Mouse (Mus musculus) urinary bladder, postnatal 4 days (tissue): ENCODE results near the gene Egfl8.

Experiments
- DNase-seq, 2 experiments: peaks; one replicate each; pipeline ENCODE4 v3.0.0; 2021 to 2022; ENCODE audit warnings: low spot score in 2 of 2

The Egfl8 gene

GRCm38 (mm10) chr17:34615871-34616270 lies at the start of gene Egfl8:
Gene Egfl8 (minus strand): TSS chr17:34615971.
- DNase-seq = no peak

- no peak for DNase-seq
Observed at GRCm38 (mm10) chr17:34664472-34664871, 48.7 kb upstream of the Egfl8 start.

- DNase-seq = no peak
Observed at GRCm38 (mm10) chr17:34663558-34663957, 47.8 kb upstream of the Egfl8 start.

GRCm38 (mm10) chr17:34662978-34663377 lies 47.2 kb upstream of the Egfl8 start:
- no peak for DNase-seq

GRCm38 (mm10) chr17:34662468-34662867 lies 46.7 kb upstream of the Egfl8 start:
- DNase-seq = no peak

GRCm38 (mm10) chr17:34661121-34661591 lies 45.4 kb upstream of the Egfl8 start:
- no peak for DNase-seq

GRCm38 (mm10) chr17:34660259-34660820 lies 44.6 kb upstream of the Egfl8 start:
- no peak for DNase-seq

GRCm38 (mm10) chr17:34659897-34660214 lies 44.1 kb upstream of the Egfl8 start:
- DNase-seq = no peak

- no peak for DNase-seq
Observed at GRCm38 (mm10) chr17:34659181-34659896, 43.6 kb upstream of the Egfl8 start.

GRCm38 (mm10) chr17:34658591-34658990 lies 42.8 kb upstream of the Egfl8 start:
- DNase-seq = no peak

GRCm38 (mm10) chr17:34658145-34658544 lies 42.4 kb upstream of the Egfl8 start:
- DNase-seq = no peak

- no peak for DNase-seq
Observed at GRCm38 (mm10) chr17:34657271-34657670, 41.5 kb upstream of the Egfl8 start.

- DNase-seq = no peak
Observed at GRCm38 (mm10) chr17:34656666-34657065, 40.9 kb upstream of the Egfl8 start.

GRCm38 (mm10) chr17:34655581-34655991 lies 39.8 kb upstream of the Egfl8 start:
- DNase-seq = peak; percentile 89 to 90

- DNase-seq = no peak
Observed at GRCm38 (mm10) chr17:34655160-34655559, 39.4 kb upstream of the Egfl8 start.

GRCm38 (mm10) chr17:34654392-34654791 lies 38.6 kb upstream of the Egfl8 start:
- DNase-seq = no peak

- peak in 1 of 2 experiments; percentile 80 for DNase-seq
Observed at GRCm38 (mm10) chr17:34653746-34654285, 38.0 kb upstream of the Egfl8 start.

- DNase-seq = no peak
Observed at GRCm38 (mm10) chr17:34652985-34653384, 37.2 kb upstream of the Egfl8 start.

GRCm38 (mm10) chr17:34652546-34652945 lies 36.8 kb upstream of the Egfl8 start:
- DNase-seq = no peak

- no peak for DNase-seq
Observed at GRCm38 (mm10) chr17:34651507-34652221, 35.9 kb upstream of the Egfl8 start.

GRCm38 (mm10) chr17:34650781-34651180 lies 35.0 kb upstream of the Egfl8 start:
- no peak for DNase-seq

GRCm38 (mm10) chr17:34649106-34649864 lies 33.5 kb upstream of the Egfl8 start:
- DNase-seq = no peak
